Mouse (Mus musculus) heart, adult 9 months (tissue): ENCODE measurements at regions not wholly inside any gene's neighbourhood (a gene's known extent, or its start where the extent isn't known, plus 50 kb on each side); places are given as distances from the start of the nearest gene placed in this dataset.

Experiments
- DNase-seq, 2 experiments: peaks; one replicate each; pipeline ENCODE4 v3.0.0; 2022; ENCODE audit warnings: low spot score in 2 of 2

- no peak for DNase-seq
These were observed 233.5 kb downstream of the Irs2 start for GRCm38 (mm10) chr8:10774778-10775177.

- DNase-seq = no peak
These were observed 240.1 kb downstream of the Irs2 start for GRCm38 (mm10) chr8:10768181-10768580.

GRCm38 (mm10) chr8:10763907-10764306 lies 244.4 kb downstream of the Irs2 start:
- no peak for DNase-seq

- no peak for DNase-seq
These were observed 246.5 kb downstream of the Irs2 start for GRCm38 (mm10) chr8:10761694-10762305.

- DNase-seq = peak; percentile 7 to 12
These were observed 247.2 kb downstream of the Irs2 start for GRCm38 (mm10) chr8:10760851-10761693.

- DNase-seq = no peak
These were observed 248.0 kb downstream of the Irs2 start for GRCm38 (mm10) chr8:10760231-10760630.

- DNase-seq = no peak
These were observed 250.1 kb downstream of the Irs2 start for GRCm38 (mm10) chr8:10758151-10758550.

GRCm38 (mm10) chr8:10754986-10755308 lies 253.3 kb downstream of the Irs2 start:
- DNase-seq = no peak

GRCm38 (mm10) chr8:10754232-10754985 lies 253.8 kb downstream of the Irs2 start:
- no peak for DNase-seq

GRCm38 (mm10) chr8:10753056-10753455 lies 255.2 kb downstream of the Irs2 start:
- no peak for DNase-seq

GRCm38 (mm10) chr8:10747150-10747549 lies 261.1 kb downstream of the Irs2 start:
- no peak for DNase-seq

GRCm38 (mm10) chr8:10743241-10743640 lies 265.0 kb downstream of the Irs2 start:
- DNase-seq = no peak

GRCm38 (mm10) chr8:10740837-10741236 lies 267.4 kb downstream of the Irs2 start:
- DNase-seq = no peak

GRCm38 (mm10) chr8:10738486-10739081 lies 269.7 kb downstream of the Irs2 start:
- DNase-seq = no peak

GRCm38 (mm10) chr8:10734746-10735145 lies 273.5 kb downstream of the Irs2 start:
- DNase-seq = no peak

- no peak for DNase-seq
These were observed 284.9 kb downstream of the Irs2 start for GRCm38 (mm10) chr8:10723332-10723731.

GRCm38 (mm10) chr8:10722742-10723141 lies 285.5 kb downstream of the Irs2 start:
- DNase-seq = no peak

- no peak for DNase-seq
These were observed 285.9 kb downstream of the Irs2 start for GRCm38 (mm10) chr8:10722342-10722741.

GRCm38 (mm10) chr8:10721146-10721862 lies 287.0 kb downstream of the Irs2 start:
- DNase-seq = no peak

- DNase-seq = no peak
These were observed 287.9 kb downstream of the Irs2 start for GRCm38 (mm10) chr8:10720398-10720797.

GRCm38 (mm10) chr8:10719411-10719810 lies 288.8 kb downstream of the Irs2 start:
- DNase-seq = no peak

- no peak for DNase-seq
These were observed 291.0 kb downstream of the Irs2 start for GRCm38 (mm10) chr8:10717297-10717696.
